Mouse (Mus musculus): ENCODE measurements at regions not wholly inside any gene's neighbourhood (a gene's known extent, or its start where the extent isn't known, plus 50 kb on each side); places are given as distances from the start of the nearest gene placed in this dataset.

GRCm38 (mm10) chr1:21132340-21132739 lies 53.3 kb upstream of the Tram2 start:
- ATAC-seq (ENCODE audit: extremely low read depth, insufficient number of reproducible peaks, low FRiP score, poor library complexity, severe bottlenecking), result no peak
- no peak for DNase-seq (ENCODE audit: low spot score)
- no peak overlapping the region for H3K4me3 ChIP-seq (ENCODE audit: low read depth, low read length)
- peaks cover 8% of the 10 kb centered on the region for H3K9me3 ChIP-seq (replicated peaks)
- no peaks in the 10 kb centered on the region for H3K27me3 ChIP-seq (ENCODE audit: insufficient read depth, low read length)
- no peaks in the 10 kb centered on the region for H3K4me1 ChIP-seq (ENCODE audit: insufficient read depth, low read depth, low read length)
- TF ChIP-seq TAL1 (conservative IDR thresholded peaks at IDR 0.05; ENCODE audit: low read depth, low read length), result no peak
- H3K36me3 ChIP-seq (replicated peaks), result no peaks in the 10 kb centered on the region

- TF ChIP-seq POLR2AphosphoS5 (IDR thresholded peaks at IDR 0.05; ENCODE audit: insufficient replicate concordance, low read depth, low read length), result no peak
- no peak for TF ChIP-seq GATA2 (IDR thresholded peaks at IDR 0.05; ENCODE audit: borderline replicate concordance, low read depth, low read length)
- no peak for TF ChIP-seq CTCF (IDR thresholded peaks at IDR 0.05; ENCODE audit: low read depth, low read length)
- TF ChIP-seq GATA1 (IDR thresholded peaks at IDR 0.05; ENCODE audit: borderline replicate concordance, low read length), result no peak
- no peak for TF ChIP-seq TAL1 (conservative IDR thresholded peaks at IDR 0.05; ENCODE audit: low read depth, low read length)
Measured at GRCm38 (mm10) chr1:21146961-21147360, 67.9 kb upstream of the Tram2 start.

GRCm38 (mm10) chr1:21161742-21162141 lies 56.6 kb upstream of the Tmem14a start:
- H3K27me3 ChIP-seq (ENCODE audit: insufficient read depth, low read length), result peaks cover 22% of the 10 kb centered on the region
- H3K9me3 ChIP-seq (replicated peaks), result no peaks in the 10 kb centered on the region
- no peaks in the 10 kb centered on the region for H3K4me1 ChIP-seq (ENCODE audit: insufficient read depth, low read depth, low read length)
- DNase-seq (ENCODE audit: low spot score) (peak; percentile 44), ATAC-seq (ENCODE audit: extremely low read depth, insufficient number of reproducible peaks, low FRiP score, poor library complexity, severe bottlenecking) (peak; percentile 15; the same call in 1 of the 2 replicates)
- peak; percentile 73 for TF ChIP-seq CTCF (IDR thresholded peaks at IDR 0.05; ENCODE audit: low read depth, low read length)
- no peak for TF ChIP-seq GATA2 (IDR thresholded peaks at IDR 0.05; ENCODE audit: borderline replicate concordance, low read depth, low read length)
- H3K4me3 ChIP-seq (ENCODE audit: low read depth, low read length), result no peak overlapping the region
- no peaks in the 10 kb centered on the region for H3K36me3 ChIP-seq (replicated peaks)

More at GRCm38 (mm10) chr1:21146961-21147360, 67.9 kb upstream of the Tram2 start:
- no peaks in the 10 kb centered on the region for H3K9me3 ChIP-seq (replicated peaks)
- H3K36me3 ChIP-seq (replicated peaks), result no peaks in the 10 kb centered on the region
- H3K4me1 ChIP-seq (ENCODE audit: insufficient read depth, low read depth, low read length), result no peaks in the 10 kb centered on the region
- H3K27me3 ChIP-seq (ENCODE audit: insufficient read depth, low read length), result no peaks in the 10 kb centered on the region
- ATAC-seq (ENCODE audit: extremely low read depth, insufficient number of reproducible peaks, low FRiP score, poor library complexity, severe bottlenecking) (no peak), DNase-seq (ENCODE audit: low spot score) (no peak)
- no peak overlapping the region for H3K4me3 ChIP-seq (ENCODE audit: low read depth, low read length)

- Histone ChIP-seq H3K4me1 (ENCODE audit: insufficient read depth, low read depth, low read length) (no peaks in the 10 kb centered on the region), H3K27me3 (ENCODE audit: insufficient read depth, low read length) (peaks cover 19% of the 10 kb centered on the region), H3K9me3 (replicated peaks) (no peaks in the 10 kb centered on the region), H3K4me3 (ENCODE audit: low read depth, low read length) (no peak overlapping the region), H3K36me3 (replicated peaks) (no peaks in the 10 kb centered on the region)
- no peak for TF ChIP-seq GATA1 (IDR thresholded peaks at IDR 0.05; ENCODE audit: borderline replicate concordance, low read length)
- peak; percentile 36; the same call in 1 of the 2 replicates for TF ChIP-seq CTCF (IDR thresholded peaks at IDR 0.05; ENCODE audit: low read depth, low read length)
- DNase-seq (ENCODE audit: low spot score), result peak; percentile 32
- peak; percentile 34; the same call in 1 of the 2 replicates for ATAC-seq (ENCODE audit: extremely low read depth, insufficient number of reproducible peaks, low FRiP score, poor library complexity, severe bottlenecking)
Measured at GRCm38 (mm10) chr1:21166287-21166733, 52.1 kb upstream of the Tmem14a start.

GRCm38 (mm10) chr1:21166762-21167161 lies 51.6 kb upstream of the Tmem14a start:
- DNase-seq (ENCODE audit: low spot score) (no peak), ATAC-seq (ENCODE audit: extremely low read depth, insufficient number of reproducible peaks, low FRiP score, poor library complexity, severe bottlenecking) (no peak)
- H3K9me3 ChIP-seq (replicated peaks), result no peaks in the 10 kb centered on the region
- H3K27me3 ChIP-seq (ENCODE audit: insufficient read depth, low read length), result peaks cover 19% of the 10 kb centered on the region
- TF ChIP-seq GATA2 (IDR thresholded peaks at IDR 0.05; ENCODE audit: borderline replicate concordance, low read depth, low read length) (no peak), POLR2AphosphoS5 (IDR thresholded peaks at IDR 0.05; ENCODE audit: insufficient replicate concordance, low read depth, low read length) (no peak), GATA1 (IDR thresholded peaks at IDR 0.05; ENCODE audit: borderline replicate concordance, low read length) (no peak), CTCF (IDR thresholded peaks at IDR 0.05; ENCODE audit: low read depth, low read length) (no peak), TAL1 (conservative IDR thresholded peaks at IDR 0.05; ENCODE audit: low read depth, low read length) (no peak)
- no peaks in the 10 kb centered on the region for H3K4me1 ChIP-seq (ENCODE audit: insufficient read depth, low read depth, low read length)
- H3K4me3 ChIP-seq (ENCODE audit: low read depth, low read length), result no peak overlapping the region
- H3K36me3 ChIP-seq (replicated peaks), result no peaks in the 10 kb centered on the region

Measured in G1E (cell line).